Comparison of ENCODE assay signal across 8 mouse cellular contexts in genomic region chr10:66920761-66921684, GRCm38 (mm10).
A peak's percentile ranks its signal among the peaks of the same experiment; 100 is the strongest.
DNase-seq lines count a peak whose midpoint lies in the region; ATAC-seq and TF ChIP-seq lines count a peak whose summit lies in the region.

No protein-coding gene starts in this region.

- WGBS in forebrain, embryonic 16.5 days = 3% methylated on average over 27 of the region's 27 CpGs
- 5% methylated on average over 27 of the region's 27 CpGs for WGBS in large intestine, adult 2 months
- 22% methylated on average over 27 of the region's 27 CpGs for WGBS in liver, postnatal 0 days (ENCODE audit: insufficient replicate concordance)
- WGBS in neural tube, embryonic 15.5 days = 7% methylated on average over 27 of the region's 27 CpGs

- H3K9ac ChIP-seq in forebrain, embryonic 16.5 days (replicated peaks; ENCODE audit: low read depth, low read length) = peak overlapping the region; percentile 51
- no peak overlapping the region; the same call in 1 of the 2 replicates for H3K9ac ChIP-seq in liver, postnatal 0 days (replicated peaks)
- H3K9ac ChIP-seq in neural tube, embryonic 15.5 days (replicated peaks) = no peak overlapping the region; the same call in 1 of the 2 replicates

- intact Hi-C loops in heart, postnatal 14 days (cut with DNase I) = no loop called here

- peak overlapping the region; percentile 50 for H3K4me2 ChIP-seq in forebrain, embryonic 16.5 days (ENCODE audit: low read length)
- H3K4me2 ChIP-seq in liver, postnatal 0 days (ENCODE audit: low read depth, low read length) = peak overlapping the region; percentile 72
- H3K4me2 ChIP-seq in neural tube, embryonic 15.5 days = peak overlapping the region; percentile 49

- no peaks in the 10 kb centered on the region for H3K36me3 ChIP-seq in forebrain, embryonic 16.5 days (ENCODE audit: control insufficient read depth, insufficient read depth)
- H3K36me3 ChIP-seq in liver, postnatal 0 days (replicated peaks; ENCODE audit: insufficient read depth, low read length) = no peaks in the 10 kb centered on the region
- H3K36me3 ChIP-seq in neural tube, embryonic 15.5 days = no peaks in the 10 kb centered on the region

- no peak for TF ChIP-seq CTCF in liver, postnatal 0 days (IDR thresholded peaks at IDR 0.05; ENCODE audit: low read depth)

- H3K27ac ChIP-seq in forebrain, embryonic 16.5 days (ENCODE audit: low read length) = peak overlapping the region; percentile 99
- peak overlapping the region; percentile 88 for H3K27ac ChIP-seq in liver, postnatal 0 days (ENCODE audit: low read depth)
- H3K27ac ChIP-seq in neural tube, embryonic 15.5 days (replicated peaks) = peak overlapping the region; percentile 88

- H3K9me3 ChIP-seq in forebrain, embryonic 16.5 days (ENCODE audit: control insufficient read depth, low read length) = no peaks in the 10 kb centered on the region
- no peaks in the 10 kb centered on the region for H3K9me3 ChIP-seq in liver, postnatal 0 days (ENCODE audit: low read length)
- H3K9me3 ChIP-seq in neural tube, embryonic 15.5 days (replicated peaks) = no peaks in the 10 kb centered on the region

- peak; percentile 95 for DNase-seq in ES-CJ7 (ENCODE audit: low read depth, low spot score)
- peak; percentile 89 for DNase-seq in cerebellum, adult 11-12 months
- DNase-seq in heart, postnatal 14 days = peak; percentile 95 to 98
- peak; percentile 85 for DNase-seq in large intestine, adult 2 months (ENCODE audit: low read depth, low spot score)
- DNase-seq in liver, postnatal 0 days = peak; percentile 83
- DNase-seq in urinary bladder, postnatal 25 days (ENCODE audit: low spot score) = peak; percentile 83

- H3K4me1 ChIP-seq in forebrain, embryonic 16.5 days (replicated peaks; ENCODE audit: control insufficient read depth, insufficient read depth, low read length) = peaks cover 44% of the 10 kb centered on the region
- H3K4me1 ChIP-seq in liver, postnatal 0 days (ENCODE audit: insufficient read depth) = peaks cover 12% of the 10 kb centered on the region
- peaks cover 40% of the 10 kb centered on the region for H3K4me1 ChIP-seq in neural tube, embryonic 15.5 days

- TF ChIP-seq EP300 in liver, postnatal 0 days (IDR thresholded peaks at IDR 0.05; ENCODE audit: low read depth) = peak; percentile 38

- peak; percentile 84 for ATAC-seq in forebrain, embryonic 16.5 days
- peak; percentile 90 for ATAC-seq in liver, postnatal 0 days
- ATAC-seq in neural tube, embryonic 15.5 days (ENCODE audit: low FRiP score) = peak; percentile 84

- no peaks in the 10 kb centered on the region for H3K27me3 ChIP-seq in forebrain, embryonic 16.5 days (replicated peaks; ENCODE audit: control insufficient read depth, insufficient read depth, low read length)
- H3K27me3 ChIP-seq in liver, postnatal 0 days (ENCODE audit: insufficient read depth, low read length) = no peaks in the 10 kb centered on the region
- no peaks in the 10 kb centered on the region for H3K27me3 ChIP-seq in neural tube, embryonic 15.5 days (replicated peaks)

- H3K4me3 ChIP-seq in forebrain, embryonic 16.5 days (replicated peaks; ENCODE audit: low read length) = peak overlapping the region; percentile 25
- peak overlapping the region; percentile 21 for H3K4me3 ChIP-seq in liver, postnatal 0 days (ENCODE audit: low read depth, low read length)
- peak overlapping the region; percentile 24 for H3K4me3 ChIP-seq in neural tube, embryonic 15.5 days (replicated peaks)

Comparison
In these comparisons a context has a peak if more than half of its experiments do, and no peak if none do; other contexts are left out.
1. Peak in every context shown above with its lines: DNase-seq, ATAC-seq, H3K4me3 ChIP-seq and H3K27ac ChIP-seq.